Mouse (Mus musculus): ENCODE data around the gene 4933417A18Rik. TPM values are rescaled to one million over a fixed set of nuclear protein-coding genes. Genes with fewer than 3 reads are reported as not detected.
"Not testable (repeated sequence)": the region's sequence is repeated elsewhere in the genome, so short reads cannot be mapped to it uniquely, and the experiment has no call there.

The 4933417A18Rik gene
- polyA plus RNA-seq (2012; ENCODE audit: insufficient read depth, low replicate concordance) = not detected in 2 replicates

GRCm38 (mm10) chr13:34924210-34924609 lies at the start of gene 4933417A18Rik, which contains the start of gene Fam217a:
Gene 4933417A18Rik, plus strand, starts transcription at chr13:34924409.
Gene Fam217a, minus strand, starts transcription at chr13:34924310.
- Histone ChIP-seq H3K36me3 (replicated peaks; ENCODE audit: low read length) (no peaks in the 10 kb centered on the region), H3K4me3 (replicated peaks) (no peak within 1 kb of the TSS), H3K27me3 (replicated peaks) (peaks cover 2% of the 10 kb centered on the region), H3K9me3 (no peaks in the 10 kb centered on the region), H3K4me1 (no peaks in the 10 kb centered on the region)
- TF ChIP-seq FLI1 (IDR thresholded peaks at IDR 0.05; ENCODE audit: low read length) = no peak
- TF ChIP-seq GATA1 (IDR thresholded peaks at IDR 0.05; ENCODE audit: borderline replicate concordance, low read length) = no peak

GRCm38 (mm10) chr13:34874736-34875135 lies 49.5 kb upstream of the 4933417A18Rik start:
- H3K27me3 ChIP-seq (replicated peaks); H3K9me3 ChIP-seq; H3K36me3 ChIP-seq (replicated peaks; ENCODE audit: low read length): not testable (repeated sequence)
- Histone ChIP-seq H3K4me3 (replicated peaks) (peak overlapping the region; percentile 97), H3K4me1 (peaks cover 32% of the 10 kb centered on the region)

- TF ChIP-seq FLI1 (IDR thresholded peaks at IDR 0.05; ENCODE audit: low read length) = no peak
- no peak for TF ChIP-seq GATA1 (IDR thresholded peaks at IDR 0.05; ENCODE audit: borderline replicate concordance, low read length)
- Histone ChIP-seq H3K27me3 (replicated peaks) (no peaks in the 10 kb centered on the region), H3K4me1 (peaks cover 33% of the 10 kb centered on the region), H3K4me3 (replicated peaks) (peak within 1 kb of the TSS; percentile 97), H3K36me3 (replicated peaks; ENCODE audit: low read length) (peaks cover 8% of the 10 kb centered on the region), H3K9me3 (no peaks in the 10 kb centered on the region)
Observed at GRCm38 (mm10) chr13:34875166-34875710, 49.0 kb upstream of the 4933417A18Rik start, which contains the start of gene Prpf4b. Gene Prpf4b, plus strand, starts transcription at chr13:34875302.

GRCm38 (mm10) chr13:34875741-34876445 lies 48.3 kb upstream of the 4933417A18Rik start:
- Histone ChIP-seq H3K9me3 (no peaks in the 10 kb centered on the region), H3K4me3 (replicated peaks) (peak overlapping the region; percentile 97), H3K36me3 (replicated peaks; ENCODE audit: low read length) (peaks cover 13% of the 10 kb centered on the region), H3K27me3 (replicated peaks) (no peaks in the 10 kb centered on the region), H3K4me1 (peaks cover 38% of the 10 kb centered on the region)
- TF ChIP-seq FLI1 (IDR thresholded peaks at IDR 0.05; ENCODE audit: low read length) (no peak), GATA1 (IDR thresholded peaks at IDR 0.05; ENCODE audit: borderline replicate concordance, low read length) (no peak)

GRCm38 (mm10) chr13:34876481-34876880 lies 47.7 kb upstream of the 4933417A18Rik start:
- no peaks in the 10 kb centered on the region for H3K27me3 ChIP-seq (replicated peaks)
- peak overlapping the region; percentile 97 for H3K4me3 ChIP-seq (replicated peaks)
- H3K4me1 ChIP-seq = peaks cover 43% of the 10 kb centered on the region
- TF ChIP-seq GATA1 (IDR thresholded peaks at IDR 0.05; ENCODE audit: borderline replicate concordance, low read length) (no peak), FLI1 (IDR thresholded peaks at IDR 0.05; ENCODE audit: low read length) (no peak)
- H3K9me3 ChIP-seq = no peaks in the 10 kb centered on the region
- peaks cover 18% of the 10 kb centered on the region for H3K36me3 ChIP-seq (replicated peaks; ENCODE audit: low read length)

GRCm38 (mm10) chr13:34892871-34893270 lies 31.3 kb upstream of the 4933417A18Rik start:
- H3K9me3 ChIP-seq = no peaks in the 10 kb centered on the region
- peaks cover 100% of the 10 kb centered on the region for H3K36me3 ChIP-seq (replicated peaks; ENCODE audit: low read length)
- TF ChIP-seq FLI1 (IDR thresholded peaks at IDR 0.05; ENCODE audit: low read length) (no peak), GATA1 (IDR thresholded peaks at IDR 0.05; ENCODE audit: borderline replicate concordance, low read length) (no peak)
- no peaks in the 10 kb centered on the region for H3K4me1 ChIP-seq
- H3K27me3 ChIP-seq (replicated peaks) = no peaks in the 10 kb centered on the region
- H3K4me3 ChIP-seq (replicated peaks) = no peak overlapping the region

GRCm38 (mm10) chr13:34914614-34915013 lies 9.6 kb upstream of the 4933417A18Rik start:
- Histone ChIP-seq H3K9me3 (no peaks in the 10 kb centered on the region), H3K4me1 (peaks cover 8% of the 10 kb centered on the region), H3K36me3 (replicated peaks; ENCODE audit: low read length) (no peaks in the 10 kb centered on the region), H3K27me3 (replicated peaks) (peaks cover 4% of the 10 kb centered on the region), H3K4me3 (replicated peaks) (peak overlapping the region; percentile 7)
- TF ChIP-seq GATA1 (IDR thresholded peaks at IDR 0.05; ENCODE audit: borderline replicate concordance, low read length) = no peak
- TF ChIP-seq FLI1 (IDR thresholded peaks at IDR 0.05; ENCODE audit: low read length) = no peak

- Histone ChIP-seq H3K27me3 (replicated peaks) (peaks cover 4% of the 10 kb centered on the region), H3K9me3 (no peaks in the 10 kb centered on the region), H3K4me3 (replicated peaks) (no peak overlapping the region), H3K36me3 (replicated peaks; ENCODE audit: low read length) (no peaks in the 10 kb centered on the region), H3K4me1 (peaks cover 8% of the 10 kb centered on the region)
- TF ChIP-seq FLI1 (IDR thresholded peaks at IDR 0.05; ENCODE audit: low read length) (no peak), GATA1 (IDR thresholded peaks at IDR 0.05; ENCODE audit: borderline replicate concordance, low read length) (no peak)
Observed at GRCm38 (mm10) chr13:34916520-34917167, 7.6 kb upstream of the 4933417A18Rik start.

GRCm38 (mm10) chr13:34934931-34935644 lies 10.9 kb downstream of the 4933417A18Rik start:
- H3K4me1 ChIP-seq = no peaks in the 10 kb centered on the region
- peaks cover 20% of the 10 kb centered on the region for H3K9me3 ChIP-seq
- no peak overlapping the region for H3K4me3 ChIP-seq (replicated peaks)
- no peaks in the 10 kb centered on the region for H3K36me3 ChIP-seq (replicated peaks; ENCODE audit: low read length)
- H3K27me3 ChIP-seq (replicated peaks) = peaks cover 4% of the 10 kb centered on the region
- TF ChIP-seq FLI1 (IDR thresholded peaks at IDR 0.05; ENCODE audit: low read length) (no peak), GATA1 (IDR thresholded peaks at IDR 0.05; ENCODE audit: borderline replicate concordance, low read length) (no peak)
